Mouse (Mus musculus): ENCODE measurements around the gene Lmna. TPM values are rescaled to one million over a fixed set of nuclear protein-coding genes. Genes with fewer than 3 reads are reported as not detected.

Gene Lmna
- total and polyA plus RNA-seq, 2 experiments from 2014 or later = 59.7 to 61.1 TPM

- Histone ChIP-seq H3K4me3 (ENCODE audit: low read length) (peak within 1 kb of the TSS; percentile 92), H3K36me3 (ENCODE audit: insufficient read depth, low read length) (peaks cover 19% of the 10 kb centered on the region), H3K4me2 (ENCODE audit: low read depth, low read length) (peak within 1 kb of the TSS; percentile 91), H3K4me1 (ENCODE audit: insufficient read depth, low read length) (0 out of 2 replicates have a peak, but pooled peaks cover 5% of the 10 kb centered on the region), H3K27ac (peak within 1 kb of the TSS; percentile 97), H3K27me3 (ENCODE audit: insufficient read depth, low read length) (no peaks in the 10 kb centered on the region), H3K9me3 (ENCODE audit: low read length) (no peaks in the 10 kb centered on the region), H3K9ac (replicated peaks; ENCODE audit: low read length) (peak within 1 kb of the TSS; percentile 96)
- TF ChIP-seq CTCF (IDR thresholded peaks at IDR 0.05; ENCODE audit: low read depth) = no peak
- DNase-seq (ENCODE audit: low spot score) (peak; percentile 99), ATAC-seq (peak; percentile 91)
- under 1% methylated on average over 48 of the region's 48 CpGs for WGBS
Measured at GRCm38 (mm10) chr3:88552676-88553524, 43.1 kb upstream of the Lmna start, which contains the start of gene Lamtor2. Gene Lamtor2, minus strand, starts transcription at chr3:88553074.

- ATAC-seq (no peak), DNase-seq (ENCODE audit: low spot score) (no peak)
- H3K9ac ChIP-seq (replicated peaks; ENCODE audit: low read length) = peak overlapping the region; percentile 96
- no peaks in the 10 kb centered on the region for H3K27me3 ChIP-seq (ENCODE audit: insufficient read depth, low read length)
- 25% methylated on average over 16 of the region's 16 CpGs for WGBS
- no peaks in the 10 kb centered on the region for H3K9me3 ChIP-seq (ENCODE audit: low read length)
- H3K4me3 ChIP-seq (ENCODE audit: low read length) = peak overlapping the region; percentile 92
- H3K27ac ChIP-seq = peak overlapping the region; percentile 97
- H3K4me1 ChIP-seq (ENCODE audit: insufficient read depth, low read length) = 0 out of 2 replicates have a peak, but pooled peaks cover 5% of the 10 kb centered on the region
- TF ChIP-seq CTCF (IDR thresholded peaks at IDR 0.05; ENCODE audit: low read depth) = no peak
- H3K36me3 ChIP-seq (ENCODE audit: insufficient read depth, low read length) = peaks cover 13% of the 10 kb centered on the region
- H3K4me2 ChIP-seq (ENCODE audit: low read depth, low read length) = peak overlapping the region; percentile 91
Measured at GRCm38 (mm10) chr3:88552082-88552645, 42.4 kb upstream of the Lmna start.

DNA sequence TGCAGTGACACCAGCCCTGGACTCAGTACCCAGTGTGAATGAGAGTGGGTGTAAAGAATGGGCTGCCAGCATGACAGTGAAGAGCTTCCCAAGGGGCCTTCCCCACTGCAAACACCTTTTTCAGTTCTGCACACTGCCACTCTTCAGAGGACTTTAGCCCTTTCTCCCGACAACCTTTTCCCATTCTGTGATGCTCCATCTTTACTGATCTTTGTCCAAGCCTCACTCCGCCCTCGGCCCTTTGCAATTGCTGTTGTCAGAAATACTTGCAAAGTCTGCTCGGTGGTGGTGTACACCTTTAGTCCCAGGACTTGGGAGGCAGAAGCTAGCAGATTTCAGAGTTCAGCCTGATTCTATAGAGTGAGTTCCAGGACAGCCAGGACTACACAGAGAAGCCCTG is 41.8 kb upstream of the Lmna start:
- ATAC-seq = no peak
- Histone ChIP-seq H3K4me1 (ENCODE audit: insufficient read depth, low read length) (0 out of 2 replicates have a peak, but pooled peaks cover 5% of the 10 kb centered on the region), H3K9me3 (ENCODE audit: low read length) (no peaks in the 10 kb centered on the region), H3K9ac (replicated peaks; ENCODE audit: low read length) (no peak overlapping the region), H3K27me3 (ENCODE audit: insufficient read depth, low read length) (no peaks in the 10 kb centered on the region), H3K4me2 (ENCODE audit: low read depth, low read length) (peak overlapping the region; percentile 91; the same call in 1 of the 2 replicates), H3K27ac (no peak overlapping the region), H3K4me3 (ENCODE audit: low read length) (no peak overlapping the region), H3K36me3 (ENCODE audit: insufficient read depth, low read length) (peaks cover 7% of the 10 kb centered on the region)
- no peak for DNase-seq (ENCODE audit: low spot score)
- no peak for TF ChIP-seq CTCF (IDR thresholded peaks at IDR 0.05; ENCODE audit: low read depth)
- WGBS = 75% methylated on average over 4 of the region's 4 CpGs

- H3K9ac ChIP-seq (replicated peaks; ENCODE audit: low read length) = no peak within 1 kb of the TSS
- TF ChIP-seq CTCF (IDR thresholded peaks at IDR 0.05; ENCODE audit: low read depth) = no peak
- no peaks in the 10 kb centered on the region for H3K9me3 ChIP-seq (ENCODE audit: low read length)
- H3K4me2 ChIP-seq (ENCODE audit: low read depth, low read length) = no peak within 1 kb of the TSS
- no peak within 1 kb of the TSS for H3K27ac ChIP-seq
- H3K4me3 ChIP-seq (ENCODE audit: low read length) = no peak within 1 kb of the TSS
- H3K36me3 ChIP-seq (ENCODE audit: insufficient read depth, low read length) = no peaks in the 10 kb centered on the region
- no peaks in the 10 kb centered on the region for H3K4me1 ChIP-seq (ENCODE audit: insufficient read depth, low read length)
- WGBS = 57% methylated on average over 18 of the region's 18 CpGs
- ATAC-seq = no peak
- no peaks in the 10 kb centered on the region for H3K27me3 ChIP-seq (ENCODE audit: insufficient read depth, low read length)
- DNase-seq (ENCODE audit: low spot score) = no peak
Measured at GRCm38 (mm10) chr3:88548180-88548917, 38.6 kb upstream of the Lmna start, which contains the start of gene Rab25. Gene Rab25, minus strand, starts transcription at chr3:88548300.

- TF ChIP-seq CTCF (IDR thresholded peaks at IDR 0.05; ENCODE audit: low read depth) = no peak
- no peak overlapping the region for H3K27ac ChIP-seq
- DNase-seq (ENCODE audit: low spot score) = no peak
- no peak overlapping the region for H3K9ac ChIP-seq (replicated peaks; ENCODE audit: low read length)
- 79% methylated on average over 6 of the region's 6 CpGs for WGBS
- no peak for ATAC-seq
- H3K4me1 ChIP-seq (ENCODE audit: insufficient read depth, low read length) = peaks cover 2% of the 10 kb centered on the region
- no peaks in the 10 kb centered on the region for H3K9me3 ChIP-seq (ENCODE audit: low read length)
- no peaks in the 10 kb centered on the region for H3K36me3 ChIP-seq (ENCODE audit: insufficient read depth, low read length)
- H3K4me3 ChIP-seq (ENCODE audit: low read length) = no peak overlapping the region
- no peaks in the 10 kb centered on the region for H3K27me3 ChIP-seq (ENCODE audit: insufficient read depth, low read length)
- no peak overlapping the region for H3K4me2 ChIP-seq (ENCODE audit: low read depth, low read length)
Measured at GRCm38 (mm10) chr3:88546674-88547418, 37.1 kb upstream of the Lmna start.

Measured in hindbrain, postnatal 0 days (tissue).